Mouse (Mus musculus): ENCODE measurements around the gene Pik3r5. TPM values are rescaled to one million over a fixed set of nuclear protein-coding genes. Genes with fewer than 3 reads are reported as not detected.

Gene Pik3r5
- polyA plus RNA-seq, 1 experiment from 2014 or later = 0.27 TPM

DNA sequence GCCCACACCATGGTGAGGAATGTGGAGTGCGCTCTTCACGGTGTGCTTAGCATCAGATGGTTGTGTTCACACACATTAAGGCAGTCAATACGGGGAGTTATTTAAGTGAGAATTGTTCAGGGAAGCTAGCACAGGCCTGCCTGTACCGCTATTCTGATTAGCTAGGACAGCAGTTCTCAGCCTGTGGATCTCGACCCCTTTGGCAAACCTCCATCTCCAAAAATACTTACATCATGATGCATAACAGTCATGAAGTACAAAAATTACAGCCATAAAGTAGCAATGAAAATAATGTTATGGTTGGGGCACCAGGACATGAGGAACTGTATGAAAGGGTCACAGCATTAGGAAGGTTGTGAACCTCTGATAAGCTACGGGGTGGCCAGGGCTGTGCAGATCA, 45.7 kb downstream of the Pik3r5 start:
- no peak for ATAC-seq
- no peaks in the 10 kb centered on the region for H3K9me3 ChIP-seq (replicated peaks)
- no peak overlapping the region for H3K27ac ChIP-seq

DNA sequence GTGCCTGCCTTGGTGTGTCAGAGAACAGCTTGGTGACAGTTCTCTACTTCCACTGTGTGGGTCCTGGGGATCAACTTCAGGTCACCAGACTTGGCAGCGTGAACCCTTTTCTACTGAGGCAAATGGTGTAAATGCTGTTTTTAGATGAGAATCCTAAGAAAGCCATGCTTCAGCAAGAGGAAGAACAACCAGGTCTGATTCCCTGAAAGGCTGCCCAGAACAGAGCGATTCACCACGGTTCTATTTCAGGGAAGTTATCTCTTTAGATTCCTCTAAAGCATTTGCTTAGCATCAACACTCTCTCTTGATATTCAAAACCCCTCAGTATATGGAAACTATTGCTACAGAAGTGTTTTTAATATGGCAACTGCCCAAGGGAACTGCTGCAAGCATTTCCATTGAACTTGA, 46.7 kb downstream of the Pik3r5 start:
- Histone ChIP-seq H3K4me1 (0 out of 2 replicates have a peak, but pooled peaks cover 6% of the 10 kb centered on the region), H3K4me2 (no peak overlapping the region), H3K36me3 (no peaks in the 10 kb centered on the region), H3K4me3 (no peak overlapping the region), H3K9me3 (replicated peaks) (no peaks in the 10 kb centered on the region), H3K27ac (no peak overlapping the region), H3K9ac (no peak overlapping the region), H3K27me3 (replicated peaks) (0 out of 2 replicates have a peak, but pooled peaks cover 5% of the 10 kb centered on the region)
- ATAC-seq = no peak
- WGBS (ENCODE audit: insufficient replicate concordance) = 69% methylated on average over 3 of the region's 3 CpGs

More for the DNA sequence above, 45.7 kb downstream of the Pik3r5 start:
- no peak overlapping the region for H3K4me2 ChIP-seq
- H3K4me1 ChIP-seq = no peaks in the 10 kb centered on the region
- 0 out of 2 replicates have a peak, but pooled peaks cover 4% of the 10 kb centered on the region for H3K27me3 ChIP-seq (replicated peaks)
- H3K4me3 ChIP-seq = no peak overlapping the region
- no peak overlapping the region for H3K9ac ChIP-seq
- 66% methylated on average over 6 of the region's 6 CpGs for WGBS (ENCODE audit: insufficient replicate concordance)
- H3K36me3 ChIP-seq = no peaks in the 10 kb centered on the region

DNA sequence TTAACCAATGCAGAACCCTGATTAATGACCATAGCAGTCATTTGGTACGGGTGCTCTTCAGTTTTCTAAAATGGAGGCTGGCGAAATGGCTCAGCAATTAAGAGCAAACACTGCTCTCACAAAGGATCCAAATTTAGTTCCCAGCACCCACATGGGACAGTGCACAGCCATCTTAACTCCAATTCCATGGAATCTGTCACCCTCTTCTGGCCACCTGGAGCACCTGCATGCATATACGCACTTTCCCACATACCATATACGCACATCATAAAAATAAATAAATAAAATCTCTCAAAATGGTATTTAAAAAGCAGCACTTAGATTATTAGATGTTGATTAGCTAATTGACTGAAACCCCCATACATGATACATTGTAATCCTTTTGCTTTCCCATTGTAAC, 48.7 kb downstream of the Pik3r5 start:
- Histone ChIP-seq H3K27me3 (replicated peaks) (peaks cover 5% of the 10 kb centered on the region; the same call in 1 of the 2 replicates), H3K9ac (no peak overlapping the region), H3K4me2 (no peak overlapping the region), H3K4me1 (0 out of 2 replicates have a peak, but pooled peaks cover 6% of the 10 kb centered on the region), H3K27ac (no peak overlapping the region), H3K36me3 (no peaks in the 10 kb centered on the region), H3K4me3 (no peak overlapping the region), H3K9me3 (replicated peaks) (no peaks in the 10 kb centered on the region)
- ATAC-seq = no peak
- 78% methylated on average over 4 of the region's 4 CpGs for WGBS (ENCODE audit: insufficient replicate concordance)

DNA sequence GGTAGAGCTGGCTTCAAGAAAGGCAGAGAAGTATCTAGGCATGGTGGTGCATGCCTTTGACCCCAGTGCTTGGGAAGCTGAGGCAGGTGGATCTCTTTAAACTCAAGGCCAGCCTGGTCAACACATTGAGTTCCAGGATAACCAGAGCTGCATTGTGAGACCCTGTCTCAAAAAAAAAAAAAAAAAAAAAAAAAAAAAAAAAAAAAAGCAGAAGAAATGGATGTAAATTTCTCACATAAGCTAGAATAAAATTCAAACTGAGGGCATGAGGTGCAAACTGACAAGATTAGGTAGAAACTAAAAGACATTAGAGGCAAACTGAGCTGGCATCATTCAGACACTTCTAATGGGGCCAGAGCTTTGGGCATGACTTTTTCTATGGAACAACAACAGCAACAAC, 50.1 kb downstream of the Pik3r5 start:
- no peak for ATAC-seq
- no peak overlapping the region for H3K27ac ChIP-seq
- H3K27me3 ChIP-seq (replicated peaks) = peaks cover 18% of the 10 kb centered on the region

DNA sequence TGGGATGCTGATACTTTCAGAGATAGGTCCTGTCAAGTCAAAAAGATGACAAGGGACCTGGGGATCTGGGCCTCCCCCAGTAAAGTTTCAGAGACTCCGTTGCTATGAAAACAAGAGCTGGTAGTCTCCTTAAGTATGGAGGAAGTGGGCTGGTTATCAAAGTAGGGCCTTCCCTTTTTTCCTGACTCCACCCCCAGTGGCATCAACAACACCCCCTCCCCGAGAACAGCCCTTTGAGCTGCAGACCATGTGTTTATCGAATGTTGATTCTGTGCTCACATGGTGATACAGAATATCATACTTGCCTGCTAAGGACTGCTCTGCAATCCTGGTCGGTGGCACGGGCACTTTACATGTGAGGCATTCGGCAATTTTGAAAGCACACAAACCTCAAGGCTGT, 51.3 kb downstream of the Pik3r5 start:
- H3K9me3 ChIP-seq (replicated peaks) = no peaks in the 10 kb centered on the region
- H3K9ac ChIP-seq = no peak overlapping the region
- no peak overlapping the region for H3K4me2 ChIP-seq
- H3K27me3 ChIP-seq (replicated peaks) = peaks cover 22% of the 10 kb centered on the region
- no peaks in the 10 kb centered on the region for H3K36me3 ChIP-seq
- 37% methylated on average over 6 of the region's 6 CpGs for WGBS (ENCODE audit: insufficient replicate concordance)
- H3K4me3 ChIP-seq = no peak overlapping the region
- H3K4me1 ChIP-seq = 0 out of 2 replicates have a peak, but pooled peaks cover 6% of the 10 kb centered on the region
- no peak for ATAC-seq
- H3K27ac ChIP-seq = no peak overlapping the region

More for the DNA sequence above, 50.1 kb downstream of the Pik3r5 start:
- no peaks in the 10 kb centered on the region for H3K9me3 ChIP-seq (replicated peaks)
- H3K4me2 ChIP-seq = no peak overlapping the region
- 0 out of 2 replicates have a peak, but pooled peaks cover 6% of the 10 kb centered on the region for H3K4me1 ChIP-seq
- no peak overlapping the region for H3K9ac ChIP-seq
- no peaks in the 10 kb centered on the region for H3K36me3 ChIP-seq
- H3K4me3 ChIP-seq = no peak overlapping the region

DNA sequence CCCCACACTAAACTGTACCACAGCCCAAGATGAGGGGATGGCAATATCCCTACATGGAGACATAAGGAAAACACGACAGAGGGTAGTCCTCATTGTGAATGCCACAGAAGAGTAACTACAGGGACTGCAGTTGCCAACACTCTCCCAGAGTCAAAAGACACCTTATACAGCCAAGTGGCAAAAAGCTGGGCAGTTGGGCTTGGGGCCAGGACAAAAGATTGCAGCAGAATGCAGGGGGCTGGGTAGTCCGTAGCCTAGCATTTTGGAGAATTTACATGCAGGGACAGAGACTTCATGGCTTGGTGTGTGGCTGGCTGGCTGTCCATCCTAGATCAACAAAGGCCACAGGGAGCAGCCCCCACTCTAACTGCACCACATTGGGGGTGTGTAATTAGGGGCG, 52.5 kb downstream of the Pik3r5 start:
- Histone ChIP-seq H3K27me3 (replicated peaks) (peaks cover 22% of the 10 kb centered on the region), H3K4me3 (no peak overlapping the region), H3K36me3 (no peaks in the 10 kb centered on the region), H3K9me3 (replicated peaks) (no peaks in the 10 kb centered on the region), H3K4me2 (no peak overlapping the region), H3K27ac (no peak overlapping the region), H3K9ac (no peak overlapping the region), H3K4me1 (0 out of 2 replicates have a peak, but pooled peaks cover 6% of the 10 kb centered on the region)
- no peak for ATAC-seq
- 78% methylated on average over 3 of the region's 3 CpGs for WGBS (ENCODE audit: insufficient replicate concordance)

DNA sequence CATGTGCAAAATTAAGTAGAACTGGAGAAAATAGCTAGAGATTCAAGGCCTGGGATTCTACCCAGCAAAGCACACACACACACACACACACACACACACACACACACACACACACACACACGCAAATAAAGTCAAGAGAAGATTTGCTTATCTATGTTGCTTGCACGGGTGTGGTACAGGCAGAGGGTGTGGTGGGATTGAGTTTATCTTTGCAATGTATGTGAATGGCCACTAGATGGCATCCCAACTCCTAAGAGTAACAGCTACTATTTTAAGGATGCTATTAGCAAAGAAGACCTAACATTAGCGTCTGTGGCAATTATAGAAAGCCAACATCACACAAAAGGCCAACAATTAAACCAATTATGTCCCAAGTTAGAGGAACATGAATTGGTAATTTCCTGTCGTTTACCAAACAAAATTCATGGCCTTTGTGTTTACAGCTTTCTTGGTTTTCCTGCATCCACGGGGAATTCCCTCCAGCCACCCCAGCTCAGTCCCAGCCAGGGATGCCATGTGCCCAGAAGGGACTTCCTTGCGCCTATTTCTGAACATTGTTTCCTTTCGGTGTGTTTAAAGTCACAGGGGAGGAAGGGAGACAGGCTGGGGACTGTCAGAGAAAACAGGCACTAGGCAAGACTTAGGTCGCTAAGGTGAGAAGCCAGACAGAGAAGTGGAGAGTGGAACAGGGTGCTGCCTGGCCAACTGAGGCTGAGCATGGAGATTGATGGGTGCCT, 53.5 kb downstream of the Pik3r5 start:
- no peaks in the 10 kb centered on the region for H3K36me3 ChIP-seq
- no peak for ATAC-seq
- WGBS (ENCODE audit: insufficient replicate concordance) = 26% methylated on average over 8 of the region's 8 CpGs
- no peak overlapping the region for H3K9ac ChIP-seq
- H3K27me3 ChIP-seq (replicated peaks) = peaks cover 22% of the 10 kb centered on the region
- H3K4me1 ChIP-seq = 0 out of 2 replicates have a peak, but pooled peaks cover 6% of the 10 kb centered on the region
- H3K27ac ChIP-seq = no peak overlapping the region
- H3K9me3 ChIP-seq (replicated peaks) = no peaks in the 10 kb centered on the region
- H3K4me2 ChIP-seq = no peak overlapping the region
- no peak overlapping the region for H3K4me3 ChIP-seq

DNA sequence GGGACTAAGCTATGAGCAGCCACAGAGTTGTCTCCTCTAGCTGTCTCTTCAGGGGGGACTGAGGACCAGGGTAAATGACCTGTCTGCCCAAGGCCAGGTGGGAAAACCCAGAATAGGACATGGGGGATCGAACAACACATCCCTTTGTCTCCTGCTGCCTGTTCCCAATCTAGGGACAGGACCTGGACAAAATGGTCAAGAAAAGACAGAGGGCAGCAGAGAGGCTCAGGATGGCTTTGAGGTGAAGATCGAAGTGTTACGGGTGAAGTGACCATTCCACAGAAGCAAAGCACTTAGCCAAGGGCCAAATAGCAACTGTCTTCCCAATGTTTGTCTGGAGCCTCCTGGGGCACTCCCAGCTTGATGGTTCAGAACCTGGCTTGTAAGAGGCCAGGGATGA, 54.2 kb downstream of the Pik3r5 start:
- peaks cover 22% of the 10 kb centered on the region for H3K27me3 ChIP-seq (replicated peaks)
- no peak overlapping the region for H3K4me3 ChIP-seq
- H3K9ac ChIP-seq = no peak overlapping the region
- H3K4me2 ChIP-seq = no peak overlapping the region
- no peaks in the 10 kb centered on the region for H3K9me3 ChIP-seq (replicated peaks)
- H3K27ac ChIP-seq = no peak overlapping the region
- WGBS (ENCODE audit: insufficient replicate concordance) = 84% methylated on average over 3 of the region's 3 CpGs
- ATAC-seq = no peak
- H3K36me3 ChIP-seq = no peaks in the 10 kb centered on the region
- H3K4me1 ChIP-seq = 0 out of 2 replicates have a peak, but pooled peaks cover 6% of the 10 kb centered on the region

DNA sequence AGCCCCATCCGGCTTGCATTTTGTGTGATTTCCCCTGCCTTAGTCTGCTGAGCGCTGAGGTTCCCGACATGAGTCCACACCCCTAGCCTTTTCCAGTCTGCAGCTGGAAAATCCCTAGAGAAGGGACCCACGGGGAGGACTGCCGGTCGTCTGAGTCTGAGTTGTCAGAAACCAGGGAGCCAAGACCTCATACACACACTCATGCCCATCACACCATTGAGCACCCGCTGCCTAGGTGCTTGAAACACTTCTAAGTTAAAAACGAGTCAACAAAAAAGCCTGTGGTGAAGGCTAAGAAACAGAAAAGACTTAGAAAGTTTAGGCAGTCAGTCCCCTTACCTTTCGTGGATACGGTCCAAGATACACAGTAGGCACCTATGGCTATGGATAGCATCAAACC, 55.8 kb downstream of the Pik3r5 start:
- H3K9ac ChIP-seq = no peak overlapping the region
- no peak overlapping the region for H3K27ac ChIP-seq
- H3K36me3 ChIP-seq = no peaks in the 10 kb centered on the region
- H3K9me3 ChIP-seq (replicated peaks) = no peaks in the 10 kb centered on the region
- no peak overlapping the region for H3K4me2 ChIP-seq
- ATAC-seq = no peak
- 0 out of 2 replicates have a peak, but pooled peaks cover 6% of the 10 kb centered on the region for H3K4me1 ChIP-seq
- WGBS (ENCODE audit: insufficient replicate concordance) = 80% methylated on average over 10 of the region's 10 CpGs
- H3K27me3 ChIP-seq (replicated peaks) = peaks cover 18% of the 10 kb centered on the region
- H3K4me3 ChIP-seq = no peak overlapping the region

DNA sequence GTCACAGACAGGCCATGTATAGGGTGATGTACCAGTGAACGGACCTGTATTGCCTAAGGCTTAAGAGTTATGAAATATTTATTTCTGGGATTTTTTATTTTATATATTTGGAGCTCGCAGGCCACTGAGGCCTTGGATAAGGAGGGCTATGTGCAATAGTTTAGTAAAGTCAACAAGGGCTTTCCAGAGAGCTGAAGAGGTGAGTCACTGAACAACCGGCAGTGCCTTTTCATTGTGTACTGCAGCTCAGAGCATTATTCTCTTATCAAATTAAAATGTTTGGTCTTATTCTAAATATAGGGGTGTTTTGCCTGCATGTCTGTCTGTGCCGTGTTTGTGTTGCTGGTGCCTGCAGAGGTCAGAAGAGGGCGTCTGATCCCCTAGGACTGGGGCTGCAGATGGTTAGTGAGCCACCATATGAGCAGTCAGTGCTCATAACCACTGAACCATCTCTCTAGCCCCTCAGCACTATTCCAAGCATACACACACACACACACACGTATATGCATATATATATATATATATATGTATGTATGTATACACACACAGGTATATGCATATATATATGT, 56.4 kb downstream of the Pik3r5 start:
- Histone ChIP-seq H3K36me3 (no peaks in the 10 kb centered on the region), H3K4me3 (no peak overlapping the region)
- no peak for ATAC-seq

DNA sequence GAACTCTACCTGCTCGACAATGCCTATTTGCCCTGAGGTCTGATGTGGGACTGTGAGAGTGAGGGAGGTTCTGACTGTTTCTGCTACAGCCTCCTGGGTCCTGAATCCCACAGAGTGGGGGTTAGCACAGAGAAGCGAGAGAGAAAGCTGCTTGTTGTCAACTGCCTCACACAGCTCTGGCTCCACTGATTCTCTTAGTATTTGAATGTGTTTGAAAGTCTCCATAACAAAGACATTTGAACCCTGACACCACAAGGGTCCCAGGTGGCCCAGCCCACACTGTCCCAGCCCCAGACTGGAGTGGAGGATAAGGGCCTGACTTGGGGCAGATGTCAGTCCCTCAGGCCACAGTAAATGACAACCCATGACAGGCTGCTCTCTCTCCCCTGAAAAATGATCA, 57.3 kb downstream of the Pik3r5 start:
- no peak overlapping the region for H3K4me2 ChIP-seq
- H3K4me3 ChIP-seq = no peak overlapping the region
- WGBS (ENCODE audit: insufficient replicate concordance) = 55% methylated on average over 2 of the region's 2 CpGs
- H3K9ac ChIP-seq = no peak overlapping the region
- no peaks in the 10 kb centered on the region for H3K4me1 ChIP-seq
- no peaks in the 10 kb centered on the region for H3K9me3 ChIP-seq (replicated peaks)
- peaks cover 17% of the 10 kb centered on the region for H3K27me3 ChIP-seq (replicated peaks)
- H3K36me3 ChIP-seq = no peaks in the 10 kb centered on the region
- ATAC-seq = no peak
- no peak overlapping the region for H3K27ac ChIP-seq

More for the DNA sequence above, 56.4 kb downstream of the Pik3r5 start:
- Histone ChIP-seq H3K27ac (no peak overlapping the region), H3K27me3 (replicated peaks) (peaks cover 17% of the 10 kb centered on the region), H3K4me1 (0 out of 2 replicates have a peak, but pooled peaks cover 2% of the 10 kb centered on the region), H3K9me3 (replicated peaks) (no peaks in the 10 kb centered on the region), H3K9ac (no peak overlapping the region), H3K4me2 (no peak overlapping the region)
- 59% methylated on average over 6 of the region's 6 CpGs for WGBS (ENCODE audit: insufficient replicate concordance)

DNA sequence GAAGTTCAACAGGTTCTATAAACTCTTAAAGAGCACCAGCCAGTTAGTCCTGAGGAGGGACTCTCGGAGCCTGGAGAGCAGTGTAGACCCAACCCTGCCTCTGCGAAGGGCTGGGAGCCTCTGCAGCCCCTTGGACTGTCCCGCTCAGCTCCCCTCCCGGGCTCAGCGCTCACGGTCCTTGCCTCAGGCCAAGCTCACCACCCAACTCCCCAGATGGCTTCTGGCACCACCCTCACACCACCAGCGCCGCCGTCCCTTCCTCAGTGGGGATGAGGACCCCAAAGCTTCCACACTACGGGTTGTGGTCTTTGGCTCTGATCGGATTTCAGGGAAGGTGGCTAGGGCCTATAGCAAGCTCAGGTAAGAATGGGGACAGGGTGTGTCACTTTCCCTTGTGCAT, 60.7 kb downstream of the Pik3r5 start:
- Histone ChIP-seq H3K4me2 (no peak overlapping the region), H3K4me3 (no peak overlapping the region), H3K27ac (no peak overlapping the region), H3K9ac (no peak overlapping the region), H3K9me3 (replicated peaks) (no peaks in the 10 kb centered on the region), H3K4me1 (no peaks in the 10 kb centered on the region), H3K36me3 (no peaks in the 10 kb centered on the region), H3K27me3 (replicated peaks) (0 out of 2 replicates have a peak, but pooled peaks cover 1% of the 10 kb centered on the region)
- no peak for ATAC-seq
- 80% methylated on average over 11 of the region's 11 CpGs for WGBS (ENCODE audit: insufficient replicate concordance)

Measured in liver, embryonic 12.5 days (tissue).